Mouse (Mus musculus) liver, adult 2 months (tissue): Measurements from ENCODE around the gene Tceanc2. TPM values are rescaled to one million over a fixed set of nuclear protein-coding genes. Genes with fewer than 3 reads are reported as not detected.

Experiments
- DNase-seq: peaks from one replicate; pipeline ENCODE4 v3.0.0-alpha.2; 2011; ENCODE audit warnings: low read depth, low spot score; ENCODE audit errors: extremely low read depth
- H3K27ac ChIP-seq: fragments of 200-500 bp; replicated peaks from 2 replicates; pipeline ENCODE4 v1.5.1; 2012; ENCODE audit warnings: low read depth, mild to moderate bottlenecking, control low read depth, inconsistent platforms, low read length; ENCODE audit not compliant: insufficient read depth
- H3K27me3 ChIP-seq: fragments of 200-500 bp; 2 replicates; pipeline ENCODE4 v1.6.1; 2012; ENCODE audit warnings: mild to moderate bottlenecking, moderate library complexity, low read length, inconsistent platforms; ENCODE audit not compliant: control insufficient read depth, insufficient read depth
- H3K36me3 ChIP-seq: fragments of 200-500 bp; 2 replicates; pipeline ENCODE4 v1.6.1; 2012; ENCODE audit warnings: low read length, inconsistent platforms; ENCODE audit not compliant: control insufficient read depth, insufficient read depth
- H3K4me1 ChIP-seq: fragments of 200-500 bp; 2 replicates; pipeline ENCODE4 v1.6.1; 2011; ENCODE audit warnings: low read length; ENCODE audit not compliant: control insufficient read depth, insufficient read depth
- H3K4me3 ChIP-seq: fragments of 200-500 bp; 2 replicates; pipeline ENCODE4 v1.5.1; 2011; ENCODE audit warnings: low read depth, mild to moderate bottlenecking, control low read depth, low read length, moderate library complexity; ENCODE audit not compliant: insufficient read depth
- H3K79me2 ChIP-seq: fragments of 200-500 bp; 2 replicates; pipeline ENCODE4 v1.6.1; 2012; ENCODE audit warnings: inconsistent platforms, mild to moderate bottlenecking, low read length, moderate library complexity; ENCODE audit not compliant: control insufficient read depth, insufficient read depth
- H3K9ac ChIP-seq: fragments of 200-500 bp; 2 replicates; pipeline ENCODE4 v1.6.1; 2012; ENCODE audit warnings: low read depth, mild to moderate bottlenecking, control low read depth, inconsistent platforms, low read length
- CTCF ChIP-seq: fragments of 200-500 bp; IDR thresholded peaks from 2 replicates; pipeline ENCODE4 v1.5.1; 2011; ENCODE audit warnings: low read depth, low read length, control low read depth
- POLR2A ChIP-seq: fragments of 200-500 bp; IDR thresholded peaks from 2 replicates; pipeline ENCODE4 v1.6.1; 2011; ENCODE audit warnings: low read length, control low read depth; ENCODE audit not compliant: insufficient read depth; ENCODE audit errors: extremely low read depth
- WGBS: fragments of 180-500 bp; shearing (Covaris S2); methylation state at CpG from one replicate; pipeline ENCODE4 v1.1.7; 2018; 5-methylcytosine and 5-hydroxymethylcytosine counted together
- polyA plus RNA-seq: library from polyadenylated mRNA; depleted of rRNA; stranded (reverse); fragments of >200 nt; gene quantifications from 2 replicates; pipeline ENCODE4 v1.2.3, GENCODE M21; 2012
- total RNA-seq: library from RNA; depleted of rRNA; stranded (reverse); fragments of >200 nt; gene quantifications from 2 replicates; pipeline ENCODE4 v1.2.3, GENCODE M21; 2014

Tceanc2 gene
- total and polyA plus RNA-seq, 2 experiments, result 5.3 to 6.6 TPM

DNA sequence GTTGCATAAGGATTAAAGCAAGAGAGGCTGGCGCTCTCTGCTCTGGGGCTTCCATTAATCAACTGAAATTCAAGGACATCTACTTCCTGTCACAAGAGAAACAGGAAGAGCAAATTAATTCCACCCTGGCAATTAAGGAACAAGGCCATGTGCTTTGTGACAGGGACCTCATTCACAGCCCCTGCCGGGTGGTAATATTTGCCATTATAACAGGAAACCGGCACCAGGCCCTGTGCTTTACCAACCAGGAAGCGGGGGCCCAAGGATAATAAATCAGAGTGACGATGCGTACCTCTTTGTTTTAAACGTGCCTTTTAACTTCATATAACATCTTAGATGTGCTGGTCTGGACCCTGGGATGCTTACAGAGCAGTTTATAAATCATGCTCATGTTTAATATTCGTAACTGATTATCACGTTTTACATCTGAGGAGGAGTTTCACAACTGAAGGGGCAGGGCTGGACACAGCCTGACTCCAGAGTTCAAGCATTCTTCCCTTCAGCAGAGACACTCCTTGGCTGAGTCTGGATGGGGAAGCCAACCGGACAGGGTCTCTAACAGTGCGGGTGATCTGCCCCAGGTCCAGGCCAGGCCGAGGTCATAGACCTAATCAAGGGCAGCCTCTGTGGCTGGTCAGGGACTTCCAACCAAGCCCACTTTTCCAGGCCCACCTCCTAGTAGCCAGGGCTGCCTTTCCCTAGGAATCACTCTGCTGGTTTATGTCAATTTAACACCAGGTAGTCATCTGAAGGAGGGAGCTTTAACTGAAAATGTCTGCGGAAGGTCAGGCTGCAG lies 38.9 kb downstream of the Tceanc2 start:
- TF ChIP-seq POLR2A (no peak), CTCF (no peak)
- Histone ChIP-seq H3K4me3 (no peak overlapping the region), H3K9ac (no peak overlapping the region), H3K79me2 (no peaks in the 10 kb centered on the region), H3K36me3 (0 out of 2 replicates have a peak, but pooled peaks cover 2% of the 10 kb centered on the region), H3K27ac (no peak overlapping the region), H3K27me3 (no peaks in the 10 kb centered on the region), H3K4me1 (no peaks in the 10 kb centered on the region)
- WGBS, result 76% methylated on average over 13 of the region's 13 CpGs
- DNase-seq, result no peak

DNA sequence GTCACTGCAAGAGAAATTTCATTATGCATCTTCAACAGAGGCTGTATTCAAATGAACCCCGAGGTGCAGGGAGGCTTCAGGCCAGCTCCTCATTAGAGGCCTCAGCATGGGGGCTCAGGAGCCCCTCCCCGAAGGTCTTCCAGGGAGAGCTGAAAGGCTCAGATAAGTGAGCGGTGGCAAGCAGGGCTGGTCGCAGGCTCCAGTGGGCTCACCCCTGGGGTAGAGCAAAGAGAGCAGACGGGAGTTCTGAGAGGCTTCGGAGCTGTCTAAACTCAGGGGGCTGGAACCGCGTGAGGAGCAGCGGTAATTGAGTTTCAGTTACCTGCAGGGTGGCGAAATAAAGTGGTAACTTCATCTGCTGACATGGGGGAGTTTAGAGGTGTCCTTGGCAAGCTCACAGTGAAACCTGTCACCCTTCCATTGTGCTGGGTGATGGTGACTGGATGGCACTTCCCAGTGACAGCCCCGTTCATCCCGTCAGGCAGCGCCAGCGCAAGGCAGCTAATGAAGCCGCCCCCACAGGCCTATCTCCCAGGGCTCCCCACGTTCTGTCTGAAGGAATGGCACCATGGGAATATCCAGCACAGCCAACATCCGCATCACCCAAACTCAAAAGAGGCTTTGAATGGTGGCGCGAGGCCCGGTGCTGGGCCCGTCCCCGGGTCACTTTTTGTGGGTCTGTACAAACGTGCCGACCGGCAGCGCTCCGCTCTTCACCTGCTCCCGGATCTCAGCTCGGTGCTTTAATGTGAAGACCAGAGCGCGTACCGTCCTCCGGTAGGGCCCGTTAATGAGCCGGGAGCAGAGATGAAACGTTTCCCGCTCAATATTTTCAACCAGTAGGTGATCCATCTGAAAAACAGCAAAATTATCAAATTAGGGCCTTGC lies 39.7 kb downstream of the Tceanc2 start:
- Histone ChIP-seq H3K36me3 (0 out of 2 replicates have a peak, but pooled peaks cover 2% of the 10 kb centered on the region), H3K9ac (no peak overlapping the region), H3K4me3 (no peak overlapping the region), H3K27ac (no peak overlapping the region), H3K4me1 (no peaks in the 10 kb centered on the region), H3K79me2 (no peaks in the 10 kb centered on the region), H3K27me3 (no peaks in the 10 kb centered on the region)
- WGBS, result 91% methylated on average over 37 of the region's 37 CpGs
- DNase-seq, result no peak
- TF ChIP-seq CTCF (no peak), POLR2A (no peak)

DNA sequence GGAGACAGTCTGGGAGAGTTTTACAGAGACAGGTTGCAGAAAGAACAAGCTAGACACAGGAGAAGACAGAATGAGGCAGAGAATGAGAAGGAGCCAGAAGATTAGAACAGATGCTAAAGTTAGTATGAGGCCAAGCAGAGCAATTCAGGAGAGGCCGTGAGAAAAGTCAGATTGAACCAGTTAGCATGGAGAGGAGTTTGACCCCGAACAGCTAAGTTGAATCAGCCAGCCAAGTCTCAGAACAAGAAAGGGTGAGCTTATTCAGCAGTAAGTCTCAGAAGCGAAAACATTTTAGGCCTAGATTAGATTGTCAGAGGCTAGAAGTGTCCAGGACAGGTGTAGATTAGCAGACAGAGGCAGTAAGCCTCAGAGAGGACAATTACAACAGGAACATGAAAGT lies 42.4 kb downstream of the Tceanc2 start:
- DNase-seq, result no peak
- TF ChIP-seq POLR2A (no peak), CTCF (no peak)
- Histone ChIP-seq H3K9ac (no peak overlapping the region), H3K79me2 (no peaks in the 10 kb centered on the region), H3K27ac (no peak overlapping the region), H3K4me3 (no peak overlapping the region), H3K36me3 (no peaks in the 10 kb centered on the region), H3K27me3 (no peaks in the 10 kb centered on the region), H3K4me1 (no peaks in the 10 kb centered on the region)
- 69% methylated on average over 3 of the region's 3 CpGs for WGBS

DNA sequence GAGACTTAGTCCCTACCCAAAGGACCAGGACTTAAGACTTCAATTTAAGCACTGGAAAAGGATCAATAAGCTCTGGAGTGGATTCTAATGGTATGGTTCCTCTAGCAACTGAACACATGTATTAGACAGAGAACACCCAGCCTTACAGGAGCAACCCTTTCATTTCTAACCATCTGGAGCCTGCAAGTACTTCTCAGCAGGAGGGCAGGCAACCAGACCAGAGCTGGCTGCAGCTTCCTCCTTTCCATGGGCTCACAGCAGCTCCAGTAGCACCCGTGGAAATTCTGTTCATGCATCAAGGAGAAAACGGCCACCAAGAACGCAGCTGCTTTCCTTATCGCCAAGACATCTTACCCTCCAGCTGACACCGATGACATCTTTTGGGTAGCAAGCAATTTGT lies 43.3 kb downstream of the Tceanc2 start:
- Histone ChIP-seq H3K4me1 (no peaks in the 10 kb centered on the region), H3K4me3 (no peak overlapping the region), H3K79me2 (no peaks in the 10 kb centered on the region), H3K27ac (no peak overlapping the region), H3K9ac (no peak overlapping the region), H3K36me3 (no peaks in the 10 kb centered on the region), H3K27me3 (no peaks in the 10 kb centered on the region)
- no peak for DNase-seq
- 79% methylated on average over 5 of the region's 5 CpGs for WGBS
- TF ChIP-seq CTCF, result no peak
- no peak for TF ChIP-seq POLR2A

DNA sequence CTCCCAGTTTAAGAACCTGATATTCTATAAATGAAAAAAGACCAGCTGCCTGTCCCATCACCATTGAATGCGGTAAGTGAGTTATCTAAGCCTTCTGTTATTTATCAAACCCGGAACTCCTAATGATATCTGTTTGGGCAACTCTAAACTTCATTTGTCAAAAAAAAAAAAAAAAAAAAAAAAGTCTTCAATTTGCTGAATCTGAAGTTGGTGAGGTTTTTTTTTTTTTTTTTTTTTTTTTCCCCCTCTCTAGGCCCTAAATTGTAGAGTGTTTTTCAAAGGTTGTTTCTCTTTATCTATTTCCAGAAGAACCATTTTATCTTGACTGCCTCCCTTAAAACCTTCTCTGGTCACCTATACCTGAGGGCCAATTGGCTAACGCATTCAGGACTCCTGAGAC lies 44.0 kb downstream of the Tceanc2 start:
- no peak for TF ChIP-seq POLR2A
- no peak for TF ChIP-seq CTCF

DNA sequence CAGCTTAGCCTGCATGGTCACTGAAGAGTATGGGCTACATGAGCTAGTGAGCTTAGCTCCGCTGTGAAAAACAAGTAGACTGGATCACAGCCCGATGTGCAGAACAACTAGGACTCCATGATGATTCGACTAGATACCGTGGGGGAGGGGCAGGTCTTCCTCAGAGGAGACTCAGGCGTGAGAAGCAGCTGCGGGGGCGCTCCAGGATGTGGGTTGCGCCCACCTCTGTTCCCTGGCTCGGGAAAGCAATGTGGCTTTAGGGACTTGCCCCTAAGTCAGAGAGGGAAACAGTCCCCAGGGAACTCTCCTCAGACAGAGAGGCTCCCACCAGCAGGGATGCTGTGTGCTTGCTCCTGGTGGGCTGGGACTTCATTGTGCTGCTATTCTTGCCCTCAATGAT lies 48.4 kb downstream of the Tceanc2 start:
- Histone ChIP-seq H3K27ac (no peak overlapping the region), H3K9ac (no peak overlapping the region), H3K4me1 (peaks cover 2% of the 10 kb centered on the region; the same call in 1 of the 2 replicates), H3K36me3 (no peaks in the 10 kb centered on the region), H3K27me3 (no peaks in the 10 kb centered on the region), H3K79me2 (no peaks in the 10 kb centered on the region), H3K4me3 (no peak overlapping the region)
- no peak for DNase-seq
- TF ChIP-seq CTCF, result no peak
- no peak for TF ChIP-seq POLR2A
- 63% methylated on average over 9 of the region's 9 CpGs for WGBS

More for the DNA sequence above, 44.0 kb downstream of the Tceanc2 start:
- Histone ChIP-seq H3K4me1 (no peaks in the 10 kb centered on the region), H3K36me3 (no peaks in the 10 kb centered on the region), H3K27ac (no peak overlapping the region), H3K4me3 (no peak overlapping the region), H3K79me2 (no peaks in the 10 kb centered on the region), H3K27me3 (no peaks in the 10 kb centered on the region), H3K9ac (no peak overlapping the region)
- DNase-seq, result no peak
- 84% methylated on average over 3 of the region's 3 CpGs for WGBS
